Mouse (Mus musculus): ENCODE data around the gene Gm10322.

- TF ChIP-seq POLR2A (IDR thresholded peaks at IDR 0.05; ENCODE audit: extremely low read depth, insufficient read depth, low read length) (no peak), CTCF (IDR thresholded peaks at IDR 0.05; ENCODE audit: extremely low read depth, insufficient read depth, low read length) (no peak)
Observed at GRCm38 (mm10) chr10:59614141-59614540, 1.7 kb upstream of the Gm10322 start.
